Mouse (Mus musculus) heart, embryonic 14.5 days (tissue): Measurements from ENCODE around the gene Cfap298. TPM values are rescaled to one million over a fixed set of nuclear protein-coding genes. Genes with fewer than 3 reads are reported as not detected.

ENCODE experiments used
- ATAC-seq: fragments of 200-750 bp; cut with Nextera tagmentation; 2 replicates; pipeline ENCODE4 v1.8.0; 2017; ENCODE audit warnings: low read depth, moderate TSS enrichment; ENCODE audit not compliant: insufficient number of reproducible peaks, insufficient read depth, low FRiP score
- H3K27ac ChIP-seq, 2 experiments: fragments of 200-500 bp in 1 of 2; fragments of 300-500 bp in 1 of 2; sonication (generic) in 1 of 2; replicated peaks in 1 of 2; 2 replicates each; pipeline ENCODE4 v1.5.1; 2012 to 2014; ENCODE audit warnings: low read depth in 2 of 2, low read length in 2 of 2, control low read depth in 1 of 2, mild to moderate bottlenecking in 1 of 2, mixed read lengths in 1 of 2; ENCODE audit not compliant: control insufficient read depth in 1 of 2, insufficient read depth in 1 of 2
- H3K27me3 ChIP-seq: fragments of 300-500 bp; sonication (generic); 2 replicates; pipeline ENCODE4 v1.6.1; 2014; ENCODE audit warnings: mild to moderate bottlenecking, low read length, control low read depth; ENCODE audit not compliant: control insufficient read depth, insufficient read depth
- H3K36me3 ChIP-seq: fragments of 300-500 bp; sonication (generic); 2 replicates; pipeline ENCODE4 v1.6.1; 2014; ENCODE audit warnings: mild to moderate bottlenecking, control low read depth, low read length, mixed read lengths; ENCODE audit not compliant: control insufficient read depth, insufficient read depth
- H3K4me1 ChIP-seq, 2 experiments: fragments of 200-500 bp in 1 of 2; fragments of 300-500 bp in 1 of 2; sonication (generic) in 1 of 2; 2 replicates each; pipeline ENCODE4 v1.6.1; 2012 to 2014; ENCODE audit warnings: low read length in 2 of 2, control low read depth in 1 of 2, mixed read lengths in 1 of 2; ENCODE audit not compliant: control insufficient read depth in 2 of 2, insufficient read depth in 2 of 2
- H3K4me2 ChIP-seq: fragments of 300-500 bp; sonication (generic); 2 replicates; pipeline ENCODE4 v1.6.1; 2014; ENCODE audit warnings: mild to moderate bottlenecking, low read length
- H3K4me3 ChIP-seq, 2 experiments: fragments of 200-500 bp in 1 of 2; fragments of 300-500 bp in 1 of 2; sonication (generic) in 1 of 2; 2 replicates each; pipeline ENCODE4 v1.5.1; 2012 to 2014; ENCODE audit warnings: low read length in 2 of 2, mild to moderate bottlenecking in 2 of 2, control low read depth in 1 of 2, low read depth in 1 of 2, moderate library complexity in 1 of 2; ENCODE audit not compliant: control insufficient read depth in 1 of 2, insufficient read depth in 1 of 2
- H3K9ac ChIP-seq: fragments of 300-500 bp; sonication (generic); 2 replicates; pipeline ENCODE4 v1.6.1; 2014; ENCODE audit warnings: mild to moderate bottlenecking, low read length
- H3K9me3 ChIP-seq: fragments of 300-500 bp; sonication (generic); 2 replicates; pipeline ENCODE4 v1.6.1; 2016; ENCODE audit warnings: low read length, control low read depth; ENCODE audit not compliant: control insufficient read depth
- WGBS: fragments of 180-500 bp; shearing (Covaris S2); extraction: QIAGEN DNeasy Blood & Tissue Kit; methylation state at CpG from one replicate; pipeline ENCODE4 v1.1.7; 2014; 5-methylcytosine and 5-hydroxymethylcytosine counted together
- polyA plus RNA-seq: library from polyadenylated mRNA; unstranded; fragments of >200 nt; fragmentation: Nextera tagmentation; extraction: Ambion mirVana; gene quantifications from 2 replicates; pipeline ENCODE4 v1.2.1, GENCODE M21; 2014

The Cfap298 gene
- polyA plus RNA-seq, 1 experiment from 2014 or later, result 36.6 TPM

GRCm38 (mm10) chr16:90955494-90955893 lies 20.6 kb upstream of the Cfap298 start:
- H3K9me3 ChIP-seq, result no peaks in the 10 kb centered on the region
- ATAC-seq, result no peak
- H3K27ac ChIP-seq, result no peak overlapping the region
- no peaks in the 10 kb centered on the region for H3K27me3 ChIP-seq
- peaks cover 3% of the 10 kb centered on the region in 2 experiments; a peak in 1 of 4 replicates for H3K4me1 ChIP-seq
- 46% methylated on average over 6 of the region's 6 CpGs for WGBS
- H3K4me2 ChIP-seq, result no peak overlapping the region
- peaks cover 46% of the 10 kb centered on the region for H3K36me3 ChIP-seq
- no peak overlapping the region for H3K4me3 ChIP-seq
- H3K9ac ChIP-seq, result no peak overlapping the region

- WGBS, result 90% methylated on average over 6 of the region's 6 CpGs
- no peak overlapping the region for H3K4me2 ChIP-seq
These were observed 18.9 kb upstream of the Cfap298 start for GRCm38 (mm10) chr16:90953770-90954169.

GRCm38 (mm10) chr16:90953147-90953546 lies 18.2 kb upstream of the Cfap298 start:
- no peak for ATAC-seq
- 84% methylated on average over 9 of the region's 9 CpGs for WGBS
- H3K36me3 ChIP-seq, result peaks cover 34% of the 10 kb centered on the region

More at GRCm38 (mm10) chr16:90953770-90954169, 18.9 kb upstream of the Cfap298 start:
- Histone ChIP-seq H3K36me3 (peaks cover 34% of the 10 kb centered on the region), H3K27me3 (no peaks in the 10 kb centered on the region), H3K4me1 (peaks cover 3% of the 10 kb centered on the region in 2 experiments; a peak in 1 of 4 replicates), H3K4me3 (no peak overlapping the region), H3K9ac (no peak overlapping the region), H3K9me3 (no peaks in the 10 kb centered on the region), H3K27ac (no peak overlapping the region)
- ATAC-seq, result no peak

GRCm38 (mm10) chr16:90950354-90950963 lies 15.5 kb upstream of the Cfap298 start:
- no peak for ATAC-seq
- peaks cover 34% of the 10 kb centered on the region for H3K36me3 ChIP-seq
- WGBS, result 34% methylated on average over 17 of the region's 17 CpGs
- H3K9ac ChIP-seq, result no peak overlapping the region
- H3K27ac ChIP-seq, result no peak overlapping the region
- no peak overlapping the region for H3K4me2 ChIP-seq
- H3K4me3 ChIP-seq, result no peak overlapping the region
- H3K27me3 ChIP-seq, result no peaks in the 10 kb centered on the region
- peaks cover under 1 to 3% of the 10 kb centered on the region in 2 experiments; a peak in 1 of 4 replicates for H3K4me1 ChIP-seq
- no peaks in the 10 kb centered on the region for H3K9me3 ChIP-seq

More at GRCm38 (mm10) chr16:90953147-90953546, 18.2 kb upstream of the Cfap298 start:
- Histone ChIP-seq H3K9ac (no peak overlapping the region), H3K4me3 (no peak overlapping the region), H3K4me1 (peaks cover 3% of the 10 kb centered on the region in 2 experiments; a peak in 1 of 4 replicates), H3K9me3 (no peaks in the 10 kb centered on the region), H3K27me3 (no peaks in the 10 kb centered on the region), H3K27ac (no peak overlapping the region), H3K4me2 (no peak overlapping the region)

DNA sequence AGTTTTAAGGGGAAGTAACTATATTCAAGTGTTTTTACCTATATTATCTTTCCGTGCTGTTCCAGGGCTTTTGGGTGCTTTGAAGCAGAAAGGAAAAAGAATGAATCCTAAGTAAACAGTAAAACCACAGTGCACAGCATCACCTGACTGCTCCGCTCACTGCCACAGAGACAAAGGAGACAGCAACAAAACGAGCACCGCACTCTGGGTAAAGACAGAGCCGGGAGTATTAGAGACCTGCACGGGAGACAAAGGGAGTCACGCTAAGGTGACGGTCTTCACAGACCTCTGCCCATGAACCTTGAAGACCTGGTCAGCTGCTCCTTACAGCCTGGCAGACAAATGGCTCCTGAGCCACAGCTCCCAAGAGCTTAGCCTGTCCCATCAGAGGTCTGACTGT lies 12.1 kb upstream of the Cfap298 start:
- Histone ChIP-seq H3K4me3 (no peak overlapping the region), H3K9ac (no peak overlapping the region), H3K4me1 (no peaks in the 10 kb centered on the region), H3K9me3 (no peaks in the 10 kb centered on the region), H3K36me3 (peaks cover 54% of the 10 kb centered on the region), H3K27ac (no peak overlapping the region), H3K27me3 (no peaks in the 10 kb centered on the region), H3K4me2 (no peak overlapping the region)
- WGBS, result 89% methylated on average over 8 of the region's 8 CpGs
- ATAC-seq, result no peak

DNA sequence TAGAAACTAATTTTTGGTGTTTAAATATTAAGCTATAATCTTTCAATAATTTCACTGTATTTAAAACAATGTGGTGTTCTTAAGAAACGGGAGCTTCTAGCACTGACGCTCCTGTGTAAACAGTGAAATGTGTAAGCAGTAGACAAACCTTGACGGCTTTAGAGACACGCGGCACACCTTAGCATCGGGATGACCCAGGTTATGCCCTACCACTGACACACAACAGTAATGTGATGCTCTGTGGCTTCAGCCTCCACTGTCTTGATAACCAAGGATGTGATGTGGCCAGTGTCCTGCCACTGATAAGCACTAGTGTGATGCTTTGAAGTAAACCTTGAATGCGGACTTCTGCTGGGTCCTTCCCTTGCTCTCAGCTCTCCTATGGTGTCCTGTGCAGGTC lies 6.3 kb upstream of the Cfap298 start:
- H3K4me2 ChIP-seq, result no peak overlapping the region
- peaks cover 60% of the 10 kb centered on the region for H3K36me3 ChIP-seq
- H3K4me1 ChIP-seq, result no peaks in the 10 kb centered on the region
- no peaks in the 10 kb centered on the region for H3K27me3 ChIP-seq
- no peak overlapping the region for H3K4me3 ChIP-seq
- 90% methylated on average over 7 of the region's 7 CpGs for WGBS
- H3K27ac ChIP-seq, result no peak overlapping the region
- H3K9ac ChIP-seq, result no peak overlapping the region
- H3K9me3 ChIP-seq, result no peaks in the 10 kb centered on the region
- ATAC-seq, result no peak

GRCm38 (mm10) chr16:90934193-90934686 lies 674 bp downstream of the Cfap298 start:
- ATAC-seq, result peak; percentile 20
- Histone ChIP-seq H3K4me1 (peaks cover 2 to 3% of the 10 kb centered on the region in 2 experiments; a peak in 1 of 4 replicates), H3K4me2 (peak overlapping the region; percentile 71), H3K36me3 (peaks cover 31% of the 10 kb centered on the region), H3K27me3 (no peaks in the 10 kb centered on the region), H3K9me3 (no peaks in the 10 kb centered on the region), H3K27ac (peak overlapping the region; percentile 76 to 86), H3K9ac (peak overlapping the region; percentile 83), H3K4me3 (peak overlapping the region; percentile 86)
- under 1% methylated on average over 38 of the region's 38 CpGs for WGBS
